Mouse (Mus musculus) brain, adult 10 weeks (tissue): ENCODE measurements around the gene Gm10439. TPM values are rescaled to one million over a fixed set of nuclear protein-coding genes. Genes with fewer than 3 reads are reported as not detected.

ENCODE experiments used
- polyA plus RNA-seq: library from polyadenylated mRNA; stranded (reverse); fragments of 350-450 nt; fragmentation: Illumina TruSeq; extraction: RNeasy Lipid Tissue Mini Kit (QIAGEN cat#74804); gene quantifications from one replicate; pipeline ENCODE4 v1.2.3, GENCODE M21; 2015; ENCODE audit warnings: low read depth, low replicate concordance

The Gm10439 gene
- polyA plus RNA-seq: not detected

DNA sequence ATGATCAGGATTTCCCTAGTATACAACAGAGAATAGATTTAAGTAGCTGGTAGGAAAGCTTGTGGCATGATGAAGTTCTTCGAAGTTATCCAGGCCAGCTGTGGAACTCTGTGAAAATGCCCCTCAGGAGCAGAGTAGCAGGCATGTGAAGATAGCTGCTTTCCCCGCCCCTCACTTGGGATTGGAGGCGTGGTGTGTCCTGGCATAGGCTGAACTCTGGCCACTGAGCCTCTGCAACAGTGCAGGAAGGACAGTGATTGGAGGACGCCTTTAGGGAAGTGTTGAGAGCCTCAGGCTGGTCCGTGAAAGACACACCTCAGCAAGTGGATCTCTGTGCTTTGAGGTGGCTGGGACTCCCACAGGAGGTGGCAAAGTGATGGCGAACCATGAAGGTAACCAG, at the start of gene Gm10439:
Gene Gm10439 (plus strand): TSS at position 301 of the 400 bp plus-strand sequence.

Other genes with a start within 250 kb of the Gm10439 start
- gene Gm15085, start 147.0 kb upstream of the Gm10439 start, polyA plus RNA-seq: not detected
- not detected for gene Gm15097, start 189.9 kb downstream of the Gm10439 start, polyA plus RNA-seq